Mouse (Mus musculus) heart, embryonic 15.5 days (tissue): Measurements from ENCODE around the gene Bcl6. TPM values are rescaled to one million over a fixed set of nuclear protein-coding genes. Genes with fewer than 3 reads are reported as not detected.
A peak's percentile ranks its signal among the peaks of the same experiment; 100 is the strongest.

Source experiments
- ATAC-seq: fragments of 200-750 bp; cut with Nextera tagmentation; replicated peaks from 2 replicates; pipeline ENCODE4 v1.8.0; 2017; ENCODE audit warnings: low read depth, moderate TSS enrichment; ENCODE audit not compliant: insufficient number of reproducible peaks, insufficient read depth, low FRiP score
- H3K27ac ChIP-seq: fragments of 300-500 bp; sonication (generic); 2 replicates; pipeline ENCODE4 v1.5.1; 2015; ENCODE audit warnings: mild to moderate bottlenecking, inconsistent platforms
- H3K27me3 ChIP-seq: fragments of 300-500 bp; sonication (generic); 2 replicates; pipeline ENCODE4 v1.6.1; 2015; ENCODE audit warnings: inconsistent platforms
- H3K36me3 ChIP-seq: fragments of 300-500 bp; sonication (generic); 2 replicates; pipeline ENCODE4 v1.6.1; 2015; ENCODE audit warnings: mild to moderate bottlenecking, inconsistent platforms
- H3K4me1 ChIP-seq: fragments of 300-500 bp; sonication (generic); replicated peaks from 2 replicates; pipeline ENCODE4 v1.6.1; 2015; ENCODE audit warnings: inconsistent platforms
- H3K4me2 ChIP-seq: fragments of 300-500 bp; sonication (generic); 2 replicates; pipeline ENCODE4 v1.6.1; 2015; ENCODE audit warnings: inconsistent platforms, mild to moderate bottlenecking, moderate library complexity
- H3K4me3 ChIP-seq: fragments of 300-500 bp; sonication (generic); 2 replicates; pipeline ENCODE4 v1.5.1; 2015; ENCODE audit warnings: mild to moderate bottlenecking, inconsistent platforms
- H3K9ac ChIP-seq: fragments of 300-500 bp; sonication (generic); 2 replicates; pipeline ENCODE4 v1.6.1; 2015; ENCODE audit warnings: mild to moderate bottlenecking, inconsistent platforms
- H3K9me3 ChIP-seq: fragments of 300-500 bp; sonication (generic); replicated peaks from 2 replicates; pipeline ENCODE4 v1.6.1; 2016; ENCODE audit warnings: inconsistent platforms
- WGBS: fragments of 180-500 bp; shearing (Covaris S2); methylation state at CpG from one replicate; pipeline ENCODE4 v1.1.7; 2015; ENCODE audit warnings: mixed read lengths; 5-methylcytosine and 5-hydroxymethylcytosine counted together
- polyA plus RNA-seq: library from polyadenylated mRNA; unstranded; fragments of >200 nt; fragmentation: Nextera tagmentation; extraction: Ambion mirVana; gene quantifications from 2 replicates; pipeline ENCODE4 v1.2.1, GENCODE M21; 2015

Gene Bcl6
- polyA plus RNA-seq, 1 experiment from 2014 or later, result 0.66 TPM

GRCm38 (mm10) chr16:23981925-23982851 lies 6.5 kb downstream of the Bcl6 start:
- Histone ChIP-seq H3K4me3 (peak overlapping the region; percentile 53), H3K9me3 (no peaks in the 10 kb centered on the region), H3K9ac (peak overlapping the region; percentile 59), H3K27ac (peak overlapping the region; percentile 64), H3K36me3 (no peaks in the 10 kb centered on the region), H3K4me2 (peak overlapping the region; percentile 93), H3K27me3 (peaks cover 9% of the 10 kb centered on the region; the same call in 1 of the 2 replicates), H3K4me1 (peaks cover 50% of the 10 kb centered on the region)
- peak; percentile 70 for ATAC-seq
- WGBS, result 3% methylated on average over 28 of the region's 28 CpGs

- peak overlapping the region; percentile 53 for H3K4me3 ChIP-seq
- H3K4me1 ChIP-seq, result peaks cover 43% of the 10 kb centered on the region
- no peaks in the 10 kb centered on the region for H3K9me3 ChIP-seq
- whole genome bisulfite sequencing, result 4% methylated on average over 32 of the region's 32 CpGs
- ATAC-seq, result no peak
- H3K9ac ChIP-seq, result peak overlapping the region; percentile 59
- H3K27me3 ChIP-seq, result peaks cover 9% of the 10 kb centered on the region; the same call in 1 of the 2 replicates
- no peaks in the 10 kb centered on the region for H3K36me3 ChIP-seq
- H3K27ac ChIP-seq, result no peak overlapping the region
- peak overlapping the region; percentile 93 for H3K4me2 ChIP-seq
These were observed 7.5 kb downstream of the Bcl6 start for GRCm38 (mm10) chr16:23980991-23981720.

GRCm38 (mm10) chr16:23980201-23980870 lies 8.3 kb downstream of the Bcl6 start:
- Histone ChIP-seq H3K9me3 (no peaks in the 10 kb centered on the region), H3K36me3 (no peaks in the 10 kb centered on the region), H3K9ac (peak overlapping the region; percentile 59)

GRCm38 (mm10) chr16:23979446-23979845 lies 9.2 kb downstream of the Bcl6 start:
- Histone ChIP-seq H3K4me2 (no peak overlapping the region), H3K4me3 (no peak overlapping the region), H3K4me1 (peaks cover 31% of the 10 kb centered on the region), H3K27me3 (peaks cover 9% of the 10 kb centered on the region; the same call in 1 of the 2 replicates), H3K27ac (no peak overlapping the region), H3K36me3 (no peaks in the 10 kb centered on the region), H3K9ac (no peak overlapping the region), H3K9me3 (no peaks in the 10 kb centered on the region)
- 92% methylated on average over 9 of the region's 9 CpGs for WGBS
- ATAC-seq, result no peak

More at GRCm38 (mm10) chr16:23980201-23980870, 8.3 kb downstream of the Bcl6 start:
- ATAC-seq, result no peak
- WGBS, result 23% methylated on average over 11 of the region's 11 CpGs
- peak overlapping the region; percentile 93 for H3K4me2 ChIP-seq
- peaks cover 9% of the 10 kb centered on the region; the same call in 1 of the 2 replicates for H3K27me3 ChIP-seq
- no peak overlapping the region for H3K27ac ChIP-seq
- H3K4me1 ChIP-seq, result peaks cover 36% of the 10 kb centered on the region
- H3K4me3 ChIP-seq, result peak overlapping the region; percentile 53

- no peak overlapping the region for H3K4me2 ChIP-seq
- WGBS, result 72% methylated on average over 4 of the region's 4 CpGs
- no peak overlapping the region for H3K4me3 ChIP-seq
- H3K36me3 ChIP-seq, result no peaks in the 10 kb centered on the region
- peaks cover 24% of the 10 kb centered on the region for H3K4me1 ChIP-seq
- no peak for ATAC-seq
- no peak overlapping the region for H3K9ac ChIP-seq
- H3K27ac ChIP-seq, result no peak overlapping the region
- H3K27me3 ChIP-seq, result peaks cover 9% of the 10 kb centered on the region; the same call in 1 of the 2 replicates
- H3K9me3 ChIP-seq, result no peaks in the 10 kb centered on the region
These were observed 10.2 kb downstream of the Bcl6 start for GRCm38 (mm10) chr16:23978495-23978894.

- H3K4me1 ChIP-seq, result peaks cover 22% of the 10 kb centered on the region
- ATAC-seq, result no peak
- no peak overlapping the region for H3K4me2 ChIP-seq
- 73% methylated on average over 3 of the region's 3 CpGs for WGBS
- no peaks in the 10 kb centered on the region for H3K9me3 ChIP-seq
- H3K9ac ChIP-seq, result no peak overlapping the region
- H3K27ac ChIP-seq, result no peak overlapping the region
- peaks cover 9% of the 10 kb centered on the region; the same call in 1 of the 2 replicates for H3K27me3 ChIP-seq
- H3K4me3 ChIP-seq, result no peak overlapping the region
- H3K36me3 ChIP-seq, result no peaks in the 10 kb centered on the region
These were observed 10.9 kb downstream of the Bcl6 start for GRCm38 (mm10) chr16:23977732-23978131.

- H3K36me3 ChIP-seq, result no peaks in the 10 kb centered on the region
- peaks cover 9% of the 10 kb centered on the region; the same call in 1 of the 2 replicates for H3K27me3 ChIP-seq
- no peak overlapping the region for H3K9ac ChIP-seq
- H3K4me3 ChIP-seq, result no peak overlapping the region
- no peak overlapping the region for H3K27ac ChIP-seq
- WGBS, result 79% methylated on average over 2 of the region's 2 CpGs
- H3K4me1 ChIP-seq, result peaks cover 23% of the 10 kb centered on the region
- H3K4me2 ChIP-seq, result no peak overlapping the region
- no peaks in the 10 kb centered on the region for H3K9me3 ChIP-seq
- ATAC-seq, result no peak
These were observed 12.5 kb downstream of the Bcl6 start for GRCm38 (mm10) chr16:23976196-23976595.

GRCm38 (mm10) chr16:23973635-23974367 lies 14.9 kb downstream of the Bcl6 start:
- no peak overlapping the region for H3K4me3 ChIP-seq
- H3K27me3 ChIP-seq, result no peaks in the 10 kb centered on the region
- WGBS, result 74% methylated on average over 9 of the region's 9 CpGs
- no peaks in the 10 kb centered on the region for H3K9me3 ChIP-seq
- peaks cover 23% of the 10 kb centered on the region for H3K4me1 ChIP-seq
- ATAC-seq, result no peak
- H3K27ac ChIP-seq, result no peak overlapping the region
- H3K36me3 ChIP-seq, result no peaks in the 10 kb centered on the region
- no peak overlapping the region for H3K4me2 ChIP-seq
- H3K9ac ChIP-seq, result no peak overlapping the region

GRCm38 (mm10) chr16:23972901-23973300 lies 15.8 kb downstream of the Bcl6 start:
- ATAC-seq, result no peak
- WGBS, result 42% methylated on average over 11 of the region's 11 CpGs
- no peaks in the 10 kb centered on the region for H3K9me3 ChIP-seq
- H3K36me3 ChIP-seq, result peaks cover 2% of the 10 kb centered on the region; the same call in 1 of the 2 replicates
- no peaks in the 10 kb centered on the region for H3K27me3 ChIP-seq
- peaks cover 23% of the 10 kb centered on the region for H3K4me1 ChIP-seq
- H3K9ac ChIP-seq, result no peak overlapping the region
- H3K4me3 ChIP-seq, result no peak overlapping the region
- no peak overlapping the region for H3K27ac ChIP-seq
- H3K4me2 ChIP-seq, result no peak overlapping the region

GRCm38 (mm10) chr16:23972126-23972740 lies 16.4 kb downstream of the Bcl6 start:
- ATAC-seq, result no peak
- H3K9me3 ChIP-seq, result no peaks in the 10 kb centered on the region
- H3K4me3 ChIP-seq, result no peak overlapping the region
- peaks cover 23% of the 10 kb centered on the region for H3K4me1 ChIP-seq
- 71% methylated on average over 20 of the region's 20 CpGs for WGBS
- no peaks in the 10 kb centered on the region for H3K27me3 ChIP-seq
- H3K27ac ChIP-seq, result no peak overlapping the region
- no peak overlapping the region for H3K4me2 ChIP-seq
- H3K9ac ChIP-seq, result no peak overlapping the region
- H3K36me3 ChIP-seq, result peaks cover 6% of the 10 kb centered on the region; the same call in 1 of the 2 replicates
